Mouse (Mus musculus): ENCODE measurements at regions not wholly inside any gene's neighbourhood (a gene's known extent, or its start where the extent isn't known, plus 50 kb on each side); places are given as distances from the start of the nearest gene placed in this dataset.

DNA sequence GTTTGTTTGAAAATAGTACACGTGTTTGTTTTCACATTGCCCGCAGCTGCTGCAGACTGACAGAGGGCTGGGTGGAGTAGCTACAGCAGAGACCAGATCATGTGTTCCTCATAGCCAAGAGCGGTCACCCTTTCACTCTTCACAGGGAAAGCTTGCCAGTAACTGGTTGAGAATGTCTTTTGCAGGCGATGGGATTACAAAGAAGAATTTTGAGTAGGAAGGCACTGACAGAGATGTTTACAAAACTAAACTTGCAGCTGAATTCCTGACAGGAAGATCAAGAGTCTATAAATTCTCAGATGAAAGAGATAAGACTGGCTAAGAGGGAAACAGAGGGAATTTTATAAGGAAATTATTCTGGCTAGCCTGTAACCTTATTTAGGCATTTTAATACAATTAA, 83.8 kb upstream of the A1bg start:
- H3K4me3 ChIP-seq = no peak overlapping the region
- WGBS = 83% methylated on average over 4 of the region's 4 CpGs
- H3K27me3 ChIP-seq (ENCODE audit: low read depth, poor library complexity, severe bottlenecking) = no peaks in the 10 kb centered on the region
- no peak for DNase-seq (ENCODE audit: low spot score)
- H3K36me3 ChIP-seq = no peaks in the 10 kb centered on the region
- no peaks in the 10 kb centered on the region for H3K9me3 ChIP-seq (replicated peaks)
- no peak overlapping the region for H3K27ac ChIP-seq (replicated peaks)
- no peaks in the 10 kb centered on the region for H3K4me1 ChIP-seq

- Histone ChIP-seq H3K4me1 (no peaks in the 10 kb centered on the region), H3K27ac (replicated peaks) (no peak overlapping the region), H3K27me3 (ENCODE audit: low read depth, poor library complexity, severe bottlenecking) (no peaks in the 10 kb centered on the region), H3K4me3 (no peak overlapping the region), H3K9me3 (replicated peaks) (no peaks in the 10 kb centered on the region), H3K36me3 (no peaks in the 10 kb centered on the region)
- DNase-seq (ENCODE audit: low spot score) = no peak
- WGBS = 90% methylated on average over 4 of the region's 4 CpGs
Observed at GRCm38 (mm10) chr15:60993971-60994690, 71.3 kb upstream of the A1bg start.

GRCm38 (mm10) chr15:60993394-60993793, 70.6 kb upstream of the A1bg start:
- no peak for DNase-seq (ENCODE audit: low spot score)
- Histone ChIP-seq H3K9me3 (replicated peaks) (no peaks in the 10 kb centered on the region), H3K36me3 (no peaks in the 10 kb centered on the region), H3K27me3 (ENCODE audit: low read depth, poor library complexity, severe bottlenecking) (no peaks in the 10 kb centered on the region), H3K4me3 (no peak overlapping the region), H3K27ac (replicated peaks) (no peak overlapping the region), H3K4me1 (no peaks in the 10 kb centered on the region)
- WGBS = 94% methylated on average over 2 of the region's 2 CpGs

DNA sequence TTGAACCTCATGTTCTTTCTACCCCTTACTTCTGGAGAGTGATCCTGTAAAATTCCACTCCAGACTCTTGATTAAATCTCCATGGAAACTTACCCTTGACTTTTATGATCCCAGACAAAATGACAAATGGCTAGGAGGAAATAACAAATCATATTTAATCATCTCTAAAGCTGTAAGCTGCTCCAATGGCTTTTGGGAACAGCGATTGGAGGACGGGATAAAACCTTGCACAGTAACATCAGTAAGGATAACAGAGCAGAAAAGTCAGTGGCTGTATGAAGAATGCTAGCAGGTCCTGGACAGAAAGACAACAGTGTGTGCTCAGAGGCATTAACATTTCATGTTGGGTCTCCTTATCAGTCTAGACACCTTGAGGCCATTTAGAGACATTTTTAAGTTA, 59.8 kb upstream of the A1bg start:
- Histone ChIP-seq H3K4me1 (no peaks in the 10 kb centered on the region), H3K4me3 (no peak overlapping the region), H3K27ac (replicated peaks) (no peak overlapping the region), H3K9me3 (replicated peaks) (no peaks in the 10 kb centered on the region), H3K36me3 (no peaks in the 10 kb centered on the region), H3K27me3 (ENCODE audit: low read depth, poor library complexity, severe bottlenecking) (no peaks in the 10 kb centered on the region)
- 94% methylated on average over 2 of the region's 2 CpGs for WGBS
- no peak for DNase-seq (ENCODE audit: low spot score)
